Mouse (Mus musculus) cerebellum, adult 9-11 months (tissue): ENCODE measurements around the gene Erg28.

ENCODE experiments used
- DNase-seq: peaks from one replicate; pipeline ENCODE4 v3.0.0; 2022

Gene Erg28

GRCm38 (mm10) chr12:85824438-85825264, at the start of gene Erg28, which contains the start of gene Ttll5:
Erg28 (minus strand) TSS chr12:85824550.
Ttll5 (plus strand) TSS chr12:85824659.
- peak; percentile 98 for DNase-seq

- DNase-seq = peak; percentile 88
Measured at GRCm38 (mm10) chr12:85869423-85869822, 45.1 kb upstream of the Erg28 start.

GRCm38 (mm10) chr12:85867125-85867524, 42.8 kb upstream of the Erg28 start:
- no peak for DNase-seq

- DNase-seq = no peak
Measured at GRCm38 (mm10) chr12:85866624-85867023, 42.3 kb upstream of the Erg28 start.

GRCm38 (mm10) chr12:85865526-85865925, 41.2 kb upstream of the Erg28 start:
- no peak for DNase-seq

GRCm38 (mm10) chr12:85862514-85862913, 38.2 kb upstream of the Erg28 start:
- peak; percentile 56 for DNase-seq

GRCm38 (mm10) chr12:85859511-85860189, 35.3 kb upstream of the Erg28 start:
- DNase-seq = peak; percentile 45

- no peak for DNase-seq
Measured at GRCm38 (mm10) chr12:85859111-85859510, 34.8 kb upstream of the Erg28 start.

- no peak for DNase-seq
Measured at GRCm38 (mm10) chr12:85857300-85857699, 33.0 kb upstream of the Erg28 start.

- DNase-seq = no peak
Measured at GRCm38 (mm10) chr12:85854271-85854670, 29.9 kb upstream of the Erg28 start.

GRCm38 (mm10) chr12:85853836-85854235, 29.5 kb upstream of the Erg28 start:
- DNase-seq = no peak

- DNase-seq = no peak
Measured at GRCm38 (mm10) chr12:85850661-85851060, 26.3 kb upstream of the Erg28 start.

GRCm38 (mm10) chr12:85848164-85848958, 24.0 kb upstream of the Erg28 start:
- no peak for DNase-seq

GRCm38 (mm10) chr12:85839371-85840000, 15.1 kb upstream of the Erg28 start:
- DNase-seq = no peak

GRCm38 (mm10) chr12:85837765-85838164, 13.4 kb upstream of the Erg28 start:
- no peak for DNase-seq

- DNase-seq = no peak
Measured at GRCm38 (mm10) chr12:85834543-85834942, 10.2 kb upstream of the Erg28 start.

- no peak for DNase-seq
Measured at GRCm38 (mm10) chr12:85830691-85831090, 6.3 kb upstream of the Erg28 start.

- no peak for DNase-seq
Measured at GRCm38 (mm10) chr12:85829866-85830265, 5.5 kb upstream of the Erg28 start.

- DNase-seq = no peak
Measured at GRCm38 (mm10) chr12:85828856-85829255, 4.5 kb upstream of the Erg28 start.

GRCm38 (mm10) chr12:85825822-85826221, 1.5 kb upstream of the Erg28 start:
- no peak for DNase-seq

GRCm38 (mm10) chr12:85825361-85825760, 1.0 kb upstream of the Erg28 start:
- DNase-seq = no peak

GRCm38 (mm10) chr12:85822051-85822450, 2.3 kb downstream of the Erg28 start:
- DNase-seq = no peak

GRCm38 (mm10) chr12:85813599-85813998, 10.8 kb downstream of the Erg28 start:
- no peak for DNase-seq
